Mouse (Mus musculus): ENCODE results near the gene Mrps9.

Gene Mrps9

GRCm38 (mm10) chr1:42906696-42907095 is 55.7 kb downstream of the Mrps9 start:
- DNase-seq (ENCODE audit: low spot score), result no peak

- DNase-seq (ENCODE audit: low spot score), result no peak
Observed at GRCm38 (mm10) chr1:42907153-42907552, 56.1 kb downstream of the Mrps9 start.

- no peak for DNase-seq (ENCODE audit: low spot score)
Observed at GRCm38 (mm10) chr1:42915062-42915461, 64.0 kb downstream of the Mrps9 start.

- no peak for DNase-seq (ENCODE audit: low spot score)
Observed at GRCm38 (mm10) chr1:42916719-42917118, 65.7 kb downstream of the Mrps9 start.

GRCm38 (mm10) chr1:42917908-42918307 is 66.9 kb downstream of the Mrps9 start:
- no peak for DNase-seq (ENCODE audit: low spot score)

GRCm38 (mm10) chr1:42923924-42924323 is 72.9 kb downstream of the Mrps9 start:
- DNase-seq (ENCODE audit: low spot score), result no peak

- no peak for DNase-seq (ENCODE audit: low spot score)
Observed at GRCm38 (mm10) chr1:42933613-42934012, 82.6 kb downstream of the Mrps9 start.

- no peak for DNase-seq (ENCODE audit: low spot score)
Observed at GRCm38 (mm10) chr1:42948486-42948885, 97.5 kb downstream of the Mrps9 start.

- DNase-seq (ENCODE audit: low spot score), result no peak
Observed at GRCm38 (mm10) chr1:42952734-42953481, 101.9 kb downstream of the Mrps9 start, which contains the start of gene Gpr45. Gpr45 (plus strand) TSS chr1:42952872.

- DNase-seq (ENCODE audit: low spot score), result no peak
Observed at GRCm38 (mm10) chr1:42953482-42953822, 102.4 kb downstream of the Mrps9 start.
